Mouse (Mus musculus): ENCODE measurements around the gene Zfp534. TPM values are rescaled to one million over a fixed set of nuclear protein-coding genes. Genes with fewer than 3 reads are reported as not detected.
"Not testable (repeated sequence)": the region's sequence is repeated elsewhere in the genome, so short reads cannot be mapped to it uniquely, and the experiment has no call there.

Gene Zfp534
- not detected for polyA plus RNA-seq (2012; fragmentation: generic; extraction: Trizol)
- long read RNA-seq, experiment 1: 0 reads
- long read RNA-seq, experiment 2: 0 reads

DNA sequence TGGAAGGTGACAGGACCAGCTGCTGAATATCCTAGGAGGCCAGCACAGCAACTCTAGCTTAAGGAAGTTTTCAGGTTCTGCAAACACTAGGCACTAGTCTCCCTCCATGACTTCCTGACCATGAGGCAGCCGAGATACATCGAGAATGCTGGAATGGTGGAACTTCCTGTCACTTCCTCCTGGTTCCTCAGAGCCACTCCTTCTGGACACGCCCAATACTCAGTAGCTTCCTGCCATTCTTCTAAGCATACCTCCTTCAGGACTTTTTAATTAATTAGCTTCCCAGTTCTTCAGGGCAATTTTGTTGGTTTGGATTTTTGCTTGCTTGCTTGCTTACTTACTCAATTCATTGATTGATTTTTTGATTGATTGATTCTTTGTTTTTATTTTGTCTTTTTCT is at the start of gene Zfp534:
TSS of gene Zfp534 (minus strand) at position 101 of the 400 bp plus-strand sequence.
- not testable (repeated sequence) for H3K79me3 ChIP-seq (ENCODE audit: low read depth); H3K36me3 ChIP-seq (ENCODE audit: control insufficient read depth, insufficient read depth); H3K4me3 ChIP-seq (ENCODE audit: insufficient read depth, poor library complexity, severe bottlenecking); H3ac ChIP-seq (ENCODE audit: control insufficient read depth, insufficient read length, low read depth); H3K79me2 ChIP-seq (ENCODE audit: control insufficient read depth, insufficient read depth); H3K27me3 ChIP-seq (ENCODE audit: control insufficient read depth, insufficient read depth, insufficient read length)

DNA sequence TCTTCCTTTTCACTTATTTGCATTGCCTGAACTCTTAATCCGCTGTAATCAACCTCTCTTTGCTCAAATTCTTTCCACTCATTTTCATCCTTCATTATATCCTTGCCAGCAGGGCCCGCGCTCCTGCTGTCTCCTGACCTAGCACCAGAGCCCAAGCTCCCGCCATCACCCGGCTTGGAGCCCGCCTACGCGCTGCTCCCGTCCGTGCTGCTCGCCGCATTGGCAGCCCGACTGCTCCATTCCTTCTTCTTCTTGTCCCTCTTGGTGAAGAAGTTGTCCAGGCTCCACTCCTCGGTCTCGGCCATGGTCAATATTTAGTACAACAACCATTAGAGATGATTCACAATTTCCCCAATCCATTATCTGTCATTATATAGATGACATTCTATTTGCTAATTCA is 43.9 kb upstream of the Zfp534 start:
- H3K79me2 ChIP-seq (ENCODE audit: control insufficient read depth, insufficient read depth); H3K79me3 ChIP-seq (ENCODE audit: low read depth); H3ac ChIP-seq (ENCODE audit: control insufficient read depth, insufficient read length, low read depth); H3K27me3 ChIP-seq (ENCODE audit: control insufficient read depth, insufficient read depth, insufficient read length); H3K4me3 ChIP-seq (ENCODE audit: insufficient read depth, poor library complexity, severe bottlenecking); H3K36me3 ChIP-seq (ENCODE audit: control insufficient read depth, insufficient read depth): not testable (repeated sequence)

DNA sequence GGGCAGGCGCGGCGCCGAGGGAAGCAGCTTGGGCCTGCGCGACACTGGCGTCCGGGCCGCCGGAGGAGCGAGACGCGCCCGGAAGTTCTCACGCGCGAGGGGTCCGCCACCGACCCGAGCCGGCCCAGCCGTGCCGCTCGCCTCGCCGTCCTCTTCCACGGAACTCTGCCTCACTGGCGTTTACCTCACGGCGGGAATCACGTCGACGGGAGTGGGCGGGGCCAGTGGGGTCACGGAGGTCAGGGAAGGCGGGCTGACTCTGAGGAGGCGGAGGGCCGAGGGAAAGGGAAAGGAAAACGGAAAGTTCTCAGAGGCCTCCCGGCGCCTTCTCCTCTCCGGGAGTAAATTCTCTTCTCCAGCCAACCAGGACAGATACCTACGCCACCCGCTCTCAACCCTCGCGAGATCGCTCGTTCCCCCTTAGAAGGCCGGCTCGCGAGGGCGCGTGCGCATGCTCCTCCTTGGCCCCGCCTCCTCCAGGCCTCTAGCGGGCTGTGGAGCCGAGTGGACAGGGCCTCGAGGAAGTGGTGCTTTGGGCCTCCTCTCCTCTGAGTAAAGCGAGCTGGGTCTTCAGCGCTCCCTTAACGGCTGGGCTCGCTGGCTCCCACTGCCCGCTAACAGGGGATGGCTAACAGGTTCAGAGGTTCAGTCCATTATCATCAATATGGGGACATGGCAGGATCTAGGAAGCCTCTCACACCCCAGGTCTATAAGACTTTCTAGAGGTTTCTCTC is 36.5 kb upstream of the Zfp534 start:
- not testable (repeated sequence) for H3K79me2 ChIP-seq (ENCODE audit: control insufficient read depth, insufficient read depth); H3K27me3 ChIP-seq (ENCODE audit: control insufficient read depth, insufficient read depth, insufficient read length); H3ac ChIP-seq (ENCODE audit: control insufficient read depth, insufficient read length, low read depth); H3K4me3 ChIP-seq (ENCODE audit: insufficient read depth, poor library complexity, severe bottlenecking); H3K36me3 ChIP-seq (ENCODE audit: control insufficient read depth, insufficient read depth); H3K79me3 ChIP-seq (ENCODE audit: low read depth)

DNA sequence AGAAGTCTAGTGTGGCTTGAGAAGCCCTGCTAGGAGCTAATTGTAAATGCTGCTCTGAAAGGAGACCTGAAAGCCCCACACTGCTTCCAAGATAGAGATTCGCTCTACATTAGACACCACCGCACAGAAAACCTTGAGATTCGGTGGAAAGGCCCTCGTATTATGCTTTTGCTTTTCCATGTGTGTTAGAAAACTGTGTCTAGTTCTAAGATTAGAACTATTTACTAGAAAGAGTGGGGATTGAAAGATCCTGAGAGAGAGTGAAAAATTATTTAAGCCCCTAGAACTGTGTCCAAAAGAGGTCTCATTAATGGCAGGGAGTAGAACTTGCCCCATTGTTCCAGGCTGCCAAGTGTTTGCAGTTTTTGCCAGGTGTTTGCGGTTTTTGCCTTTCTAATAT is 47.1 kb downstream of the Zfp534 start:
- H3K79me2 ChIP-seq (ENCODE audit: control insufficient read depth, insufficient read depth); H3ac ChIP-seq (ENCODE audit: control insufficient read depth, insufficient read length, low read depth); H3K36me3 ChIP-seq (ENCODE audit: control insufficient read depth, insufficient read depth); H3K4me3 ChIP-seq (ENCODE audit: insufficient read depth, poor library complexity, severe bottlenecking); H3K79me3 ChIP-seq (ENCODE audit: low read depth); H3K27me3 ChIP-seq (ENCODE audit: control insufficient read depth, insufficient read depth, insufficient read length): not testable (repeated sequence)

DNA sequence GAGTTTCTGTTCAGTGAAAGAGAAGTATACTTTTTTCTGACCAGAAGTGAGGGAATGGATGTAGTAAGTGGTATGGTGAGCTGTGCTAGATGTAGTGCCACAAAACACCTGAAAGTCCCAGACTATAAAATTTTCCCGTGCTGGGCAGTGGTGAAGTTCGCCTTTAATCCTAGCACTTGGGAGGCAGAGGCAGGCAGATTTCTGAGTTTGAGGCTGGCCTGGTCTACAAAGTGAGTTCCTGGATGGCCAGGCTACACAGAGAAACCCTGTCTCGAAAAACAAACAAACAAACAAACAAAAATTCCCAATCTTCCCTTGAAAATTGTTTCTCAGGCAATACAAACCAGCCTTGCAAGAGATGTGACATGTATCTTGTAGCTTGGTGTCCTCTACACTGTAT is 54.9 kb downstream of the Zfp534 start:
- not testable (repeated sequence) for H3ac ChIP-seq (ENCODE audit: control insufficient read depth, insufficient read length, low read depth); H3K4me3 ChIP-seq (ENCODE audit: insufficient read depth, poor library complexity, severe bottlenecking); H3K27me3 ChIP-seq (ENCODE audit: control insufficient read depth, insufficient read depth, insufficient read length); H3K79me2 ChIP-seq (ENCODE audit: control insufficient read depth, insufficient read depth); H3K36me3 ChIP-seq (ENCODE audit: control insufficient read depth, insufficient read depth); H3K79me3 ChIP-seq (ENCODE audit: low read depth)

DNA sequence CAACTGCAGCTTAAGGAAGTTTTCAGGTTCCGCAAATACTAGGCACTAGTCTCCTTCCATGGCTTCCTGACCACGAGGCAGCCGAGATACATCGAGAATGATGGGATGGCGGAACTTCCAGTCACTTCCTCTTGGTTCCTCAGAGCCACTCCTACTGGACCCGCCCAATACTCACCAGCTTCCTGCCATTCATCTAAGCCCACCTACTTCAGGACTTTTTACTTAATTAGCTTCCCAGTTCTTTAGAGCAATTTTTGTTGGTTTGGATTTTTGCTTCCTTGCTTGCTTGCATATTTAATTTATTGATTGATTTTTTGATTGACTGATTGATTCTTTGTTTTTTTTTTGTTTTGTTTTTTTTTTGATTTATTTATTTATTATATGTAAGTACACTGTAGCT is 59.9 kb downstream of the Zfp534 start, which contains the start of gene Zfp979:
TSS of gene Zfp979 (minus strand) at position 101 of the 400 bp plus-strand sequence.
- H3K79me2 ChIP-seq (ENCODE audit: control insufficient read depth, insufficient read depth); H3K27me3 ChIP-seq (ENCODE audit: control insufficient read depth, insufficient read depth, insufficient read length); H3K79me3 ChIP-seq (ENCODE audit: low read depth); H3K36me3 ChIP-seq (ENCODE audit: control insufficient read depth, insufficient read depth); H3K4me3 ChIP-seq (ENCODE audit: insufficient read depth, poor library complexity, severe bottlenecking); H3ac ChIP-seq (ENCODE audit: control insufficient read depth, insufficient read length, low read depth): not testable (repeated sequence)

DNA sequence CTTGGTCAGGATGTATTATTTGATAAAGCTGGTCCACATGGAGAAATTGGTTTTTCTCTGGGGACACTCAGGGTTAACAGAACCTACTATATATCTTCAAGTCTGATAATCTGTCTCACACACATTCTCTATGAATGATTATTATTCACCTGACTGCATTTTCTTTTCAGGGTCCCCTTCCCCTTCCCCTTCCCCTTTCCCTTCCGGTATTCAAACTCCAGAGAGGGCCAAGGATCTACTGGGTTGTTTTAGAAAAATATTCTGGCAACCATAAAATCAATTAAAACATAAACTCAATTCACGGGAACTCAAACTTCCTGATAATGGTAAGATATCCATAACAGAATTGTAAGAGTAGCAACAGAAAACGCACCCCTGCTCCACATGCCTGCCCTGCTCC is 60.4 kb downstream of the Zfp534 start:
- not testable (repeated sequence) for H3K27me3 ChIP-seq (ENCODE audit: control insufficient read depth, insufficient read depth, insufficient read length); H3ac ChIP-seq (ENCODE audit: control insufficient read depth, insufficient read length, low read depth); H3K36me3 ChIP-seq (ENCODE audit: control insufficient read depth, insufficient read depth); H3K79me2 ChIP-seq (ENCODE audit: control insufficient read depth, insufficient read depth); H3K79me3 ChIP-seq (ENCODE audit: low read depth); H3K4me3 ChIP-seq (ENCODE audit: insufficient read depth, poor library complexity, severe bottlenecking)

DNA sequence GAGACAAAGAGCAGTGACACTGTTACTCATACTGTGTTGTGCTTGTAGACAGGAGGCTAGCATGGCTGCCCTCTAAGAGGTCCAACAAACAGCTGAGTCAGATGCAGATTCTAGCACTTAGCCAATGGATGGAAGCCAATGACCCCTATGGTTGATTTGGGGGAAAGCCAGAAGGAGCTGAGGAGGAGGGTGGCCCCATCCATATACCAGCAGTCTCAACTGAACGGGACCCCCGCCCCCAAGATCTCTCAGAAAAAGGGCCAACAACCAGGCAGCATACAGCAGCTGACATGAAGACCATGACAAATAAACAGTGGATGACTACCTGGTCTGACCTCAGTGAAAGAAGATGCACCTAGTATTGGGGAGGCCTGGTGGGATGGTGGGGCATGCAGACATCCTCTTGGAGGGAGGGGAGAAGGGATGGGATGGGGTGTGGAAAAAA is 68.5 kb downstream of the Zfp534 start:
- H3K4me3 ChIP-seq (ENCODE audit: insufficient read depth, poor library complexity, severe bottlenecking); H3K79me3 ChIP-seq (ENCODE audit: low read depth): not testable (repeated sequence)

More for the DNA sequence above, 68.5 kb downstream of the Zfp534 start:
- not testable (repeated sequence) for H3K36me3 ChIP-seq (ENCODE audit: control insufficient read depth, insufficient read depth); H3K27me3 ChIP-seq (ENCODE audit: control insufficient read depth, insufficient read depth, insufficient read length); H3K79me2 ChIP-seq (ENCODE audit: control insufficient read depth, insufficient read depth); H3ac ChIP-seq (ENCODE audit: control insufficient read depth, insufficient read length, low read depth)

Other genes starting within 250 kb of the Zfp534 start
- 0.04 TPM for gene Zfp982, start 210.1 kb downstream of the Zfp534 start, polyA plus RNA-seq (2012; fragmentation: generic; extraction: Trizol)
- gene Gm16503, start 162.3 kb downstream of the Zfp534 start, polyA plus RNA-seq (2012; fragmentation: generic; extraction: Trizol): not detected
- 0.41 TPM for gene Zfp985, start 149.3 kb downstream of the Zfp534 start, polyA plus RNA-seq (2012; fragmentation: generic; extraction: Trizol)
- 0.30 TPM for gene Zfp979, start 60.0 kb downstream of the Zfp534 start, polyA plus RNA-seq (2012; fragmentation: generic; extraction: Trizol)
- 0.07 TPM for gene Zfp984, start 107.2 kb upstream of the Zfp534 start, polyA plus RNA-seq (2012; fragmentation: generic; extraction: Trizol)
- gene Zfp933, start 145.8 kb upstream of the Zfp534 start, polyA plus RNA-seq (2012; fragmentation: generic; extraction: Trizol): 0.55 TPM
- gene Miip, start 166.3 kb upstream of the Zfp534 start, polyA plus RNA-seq (2012; fragmentation: generic; extraction: Trizol): 13.5 TPM
- gene Fv1, start 166.4 kb upstream of the Zfp534 start, polyA plus RNA-seq (2012; fragmentation: generic; extraction: Trizol): 4.6 TPM
- gene Mfn2, start 202.2 kb upstream of the Zfp534 start, polyA plus RNA-seq (2012; fragmentation: generic; extraction: Trizol): 46.7 TPM
- 49.2 TPM for gene Plod1, start 234.2 kb upstream of the Zfp534 start, polyA plus RNA-seq (2012; fragmentation: generic; extraction: Trizol)
- 46.5 TPM for gene 2510039O18Rik, start 238.3 kb upstream of the Zfp534 start, polyA plus RNA-seq (2012; fragmentation: generic; extraction: Trizol)